Mouse (Mus musculus): ENCODE results near the gene Gm3149.
"Not testable (repeated sequence)": the region's sequence is repeated elsewhere in the genome, so short reads cannot be mapped to it uniquely, and the experiment has no call there.

GRCm38 (mm10) chr14:4369691-4370090 is 52.6 kb downstream of the Gm3149 start:
- TF ChIP-seq CTCF (IDR thresholded peaks at IDR 0.05; ENCODE audit: insufficient read depth, low read length); POLR2A (IDR thresholded peaks at IDR 0.05; ENCODE audit: borderline replicate concordance, extremely low read depth, low read depth, low read length): not testable (repeated sequence)

Measured in lung, adult 2 months (tissue).